Mouse (Mus musculus) midbrain, embryonic 11.5 days (tissue): Measurements from ENCODE around the gene Gipc3. TPM values are rescaled to one million over a fixed set of nuclear protein-coding genes. Genes with fewer than 3 reads are reported as not detected.

Experiments used
- ATAC-seq: fragments of 200-750 bp; cut with Nextera tagmentation; 2 replicates; pipeline ENCODE4 v1.8.0; 2017; ENCODE audit warnings: moderate TSS enrichment, moderate library complexity; ENCODE audit not compliant: low FRiP score
- DNase-seq: peaks from one replicate; pipeline ENCODE4 v3.0.0; 2015; ENCODE audit warnings: low spot score; ENCODE audit errors: missing footprints
- H3K27ac ChIP-seq: fragments of 300-500 bp; sonication (generic); 2 replicates; pipeline ENCODE4 v1.5.1; 2014; ENCODE audit warnings: low read depth, low read length
- H3K27me3 ChIP-seq: fragments of 300-500 bp; sonication (generic); 2 replicates; pipeline ENCODE4 v1.6.1; 2014; ENCODE audit warnings: mild to moderate bottlenecking, low read length, moderate library complexity, mixed read lengths; ENCODE audit not compliant: control insufficient read depth, insufficient read depth
- H3K36me3 ChIP-seq: fragments of 300-500 bp; sonication (generic); 2 replicates; pipeline ENCODE4 v1.6.1; 2014; ENCODE audit warnings: mild to moderate bottlenecking, low read length, moderate library complexity, mixed read lengths; ENCODE audit not compliant: control insufficient read depth, insufficient read depth
- H3K4me1 ChIP-seq: fragments of 300-500 bp; sonication (generic); 2 replicates; pipeline ENCODE4 v1.6.1; 2014; ENCODE audit warnings: low read length; ENCODE audit not compliant: control insufficient read depth, insufficient read depth
- H3K4me2 ChIP-seq: fragments of 300-500 bp; sonication (generic); 2 replicates; pipeline ENCODE4 v1.6.1; 2014; ENCODE audit warnings: mild to moderate bottlenecking, moderate library complexity
- H3K4me3 ChIP-seq: fragments of 300-500 bp; sonication (generic); 2 replicates; pipeline ENCODE4 v1.5.1; 2014; ENCODE audit warnings: low read depth, low read length
- H3K9ac ChIP-seq: fragments of 300-500 bp; sonication (generic); 2 replicates; pipeline ENCODE4 v1.6.1; 2014; ENCODE audit warnings: low read length
- H3K9me3 ChIP-seq: fragments of 300-500 bp; sonication (generic); 2 replicates; pipeline ENCODE4 v1.6.1; 2016; ENCODE audit warnings: low read length; ENCODE audit not compliant: control insufficient read depth
- WGBS: fragments of 180-500 bp; shearing (Covaris S2); extraction: QIAGEN DNeasy Blood & Tissue Kit; methylation state at CpG from one replicate; pipeline ENCODE4 v1.1.7; 2014; 5-methylcytosine and 5-hydroxymethylcytosine counted together
- polyA plus RNA-seq: library from polyadenylated mRNA; unstranded; fragments of >200 nt; fragmentation: Nextera tagmentation; extraction: Ambion mirVana; gene quantifications from 2 replicates; pipeline ENCODE4 v1.2.1, GENCODE M21; 2014

Gene Gipc3
- polyA plus RNA-seq, 1 experiment from 2014 or later, result 0.04 TPM

GRCm38 (mm10) chr10:81354738-81355477 lies 11.8 kb upstream of the Gipc3 start:
- Histone ChIP-seq H3K4me3 (no peak overlapping the region), H3K27me3 (no peaks in the 10 kb centered on the region), H3K4me2 (no peak overlapping the region), H3K9ac (no peak overlapping the region), H3K9me3 (no peaks in the 10 kb centered on the region), H3K4me1 (peaks cover 20% of the 10 kb centered on the region), H3K36me3 (no peaks in the 10 kb centered on the region), H3K27ac (no peak overlapping the region)
- ATAC-seq (no peak), DNase-seq (no peak)
- WGBS, result 62% methylated on average over 9 of the region's 9 CpGs

DNA sequence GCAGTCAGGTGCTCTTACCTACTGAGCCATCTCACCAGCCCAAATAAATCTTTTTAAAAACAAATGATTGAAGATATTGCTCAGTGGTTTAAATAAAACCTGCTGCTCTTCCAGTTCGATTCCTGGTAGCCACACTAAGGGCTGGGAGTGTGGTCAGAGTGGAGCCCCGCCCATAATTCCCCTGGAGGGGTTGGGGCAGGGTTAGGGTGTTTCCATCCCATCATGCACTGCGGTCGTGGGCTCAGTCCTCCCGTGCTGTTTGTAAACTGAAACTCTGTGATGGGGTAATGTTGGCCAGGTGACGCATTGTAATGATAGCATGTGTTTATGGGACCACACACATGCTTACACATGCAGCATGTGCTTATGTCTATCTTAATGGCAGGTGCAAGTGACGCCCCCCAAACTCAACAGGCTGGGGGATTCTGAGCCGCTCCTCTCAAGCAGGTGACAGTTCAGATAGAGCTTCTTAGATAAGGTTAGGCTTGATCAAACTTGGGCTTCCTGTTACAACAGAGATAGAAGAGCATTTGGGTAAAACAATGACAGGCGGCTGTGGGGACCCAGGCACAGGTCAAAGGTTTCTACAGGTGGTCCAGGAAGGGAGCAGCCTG lies 8.7 kb upstream of the Gipc3 start:
- ATAC-seq, result no peak
- H3K9ac ChIP-seq, result no peak overlapping the region

DNA sequence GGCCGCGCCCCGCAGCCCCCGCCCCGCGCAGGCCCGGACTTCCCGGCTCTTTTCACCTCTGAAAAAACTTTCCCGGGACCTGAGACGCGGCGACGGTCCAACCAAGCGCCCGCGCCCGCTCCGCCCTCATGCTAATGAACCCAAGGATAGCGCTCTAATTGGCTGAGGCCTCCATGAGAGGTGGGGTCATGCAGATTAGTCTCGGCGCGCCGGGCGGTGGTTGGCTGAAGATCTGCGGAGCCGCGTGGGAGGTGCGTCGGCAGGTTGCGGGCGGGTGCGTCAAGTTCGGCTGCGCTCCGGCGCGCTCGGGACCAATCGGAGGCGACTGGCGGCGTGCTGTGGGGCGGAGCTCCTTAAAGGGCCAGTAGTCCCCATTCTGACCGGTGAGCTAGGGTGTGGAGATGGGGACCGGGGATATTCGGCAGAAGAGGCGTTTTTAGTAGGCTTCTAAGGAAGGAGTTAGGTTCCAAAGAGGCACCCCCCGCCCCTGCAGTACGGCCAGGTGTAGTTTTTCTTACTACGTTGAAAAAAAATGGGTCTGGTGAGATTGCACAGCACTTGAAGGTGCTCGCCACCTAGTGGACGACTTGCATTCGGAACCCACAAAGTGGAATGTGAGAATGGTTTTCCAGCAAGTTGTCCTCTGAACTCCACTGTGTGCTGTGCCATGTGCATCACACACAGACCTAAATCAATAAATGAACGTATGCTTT lies 7.4 kb upstream of the Gipc3 start, which contains the start of gene Hmg20b:
Gene Hmg20b, minus strand, starts transcription at position 130 of the 713 bp plus-strand sequence.
- no peaks in the 10 kb centered on the region for H3K9me3 ChIP-seq
- H3K27ac ChIP-seq, result no peak within 1 kb of the TSS; the same call in 1 of the 2 replicates
- peak; percentile 99 for DNase-seq
- peaks cover 8% of the 10 kb centered on the region for H3K27me3 ChIP-seq
- peak; percentile 95 for ATAC-seq
- WGBS, result under 1% methylated on average over 54 of the region's 54 CpGs
- H3K4me1 ChIP-seq, result peaks cover 25% of the 10 kb centered on the region
- H3K4me2 ChIP-seq, result peak within 1 kb of the TSS; percentile 92
- peak within 1 kb of the TSS; percentile 92 for H3K4me3 ChIP-seq
- H3K9ac ChIP-seq, result peak within 1 kb of the TSS; percentile 90
- no peaks in the 10 kb centered on the region for H3K36me3 ChIP-seq

More for the DNA sequence above, 8.7 kb upstream of the Gipc3 start:
- peak; percentile 79 for DNase-seq
- H3K27me3 ChIP-seq, result peaks cover 5% of the 10 kb centered on the region; the same call in 1 of the 2 replicates
- H3K9me3 ChIP-seq, result no peaks in the 10 kb centered on the region
- no peak overlapping the region for H3K4me2 ChIP-seq
- WGBS, result 27% methylated on average over 9 of the region's 9 CpGs
- peaks cover 20% of the 10 kb centered on the region for H3K4me1 ChIP-seq
- no peak overlapping the region for H3K4me3 ChIP-seq
- H3K36me3 ChIP-seq, result no peaks in the 10 kb centered on the region
- no peak overlapping the region for H3K27ac ChIP-seq

GRCm38 (mm10) chr10:81349961-81350350 lies 6.9 kb upstream of the Gipc3 start:
- no peak for DNase-seq
- peak; percentile 49 for ATAC-seq
- peak overlapping the region; percentile 92 for H3K4me2 ChIP-seq
- H3K9ac ChIP-seq, result peak overlapping the region; percentile 90
- no peak overlapping the region; the same call in 1 of the 2 replicates for H3K27ac ChIP-seq
- peak overlapping the region; percentile 92 for H3K4me3 ChIP-seq
- H3K9me3 ChIP-seq, result no peaks in the 10 kb centered on the region
- peaks cover 25% of the 10 kb centered on the region for H3K4me1 ChIP-seq
- H3K36me3 ChIP-seq, result no peaks in the 10 kb centered on the region
- H3K27me3 ChIP-seq, result peaks cover 8% of the 10 kb centered on the region
- 2% methylated on average over 29 of the region's 29 CpGs for WGBS

- ATAC-seq (no peak), DNase-seq (peak; percentile 87)
- H3K4me2 ChIP-seq, result peak overlapping the region; percentile 92
- H3K4me3 ChIP-seq, result peak overlapping the region; percentile 92
- H3K27ac ChIP-seq, result no peak overlapping the region
- WGBS, result 3% methylated on average over 12 of the region's 12 CpGs
- no peaks in the 10 kb centered on the region for H3K36me3 ChIP-seq
- peak overlapping the region; percentile 90 for H3K9ac ChIP-seq
- H3K9me3 ChIP-seq, result no peaks in the 10 kb centered on the region
- peaks cover 25% of the 10 kb centered on the region for H3K4me1 ChIP-seq
- peaks cover 14% of the 10 kb centered on the region for H3K27me3 ChIP-seq
Measured at GRCm38 (mm10) chr10:81349146-81349545, 6.1 kb upstream of the Gipc3 start.

DNA sequence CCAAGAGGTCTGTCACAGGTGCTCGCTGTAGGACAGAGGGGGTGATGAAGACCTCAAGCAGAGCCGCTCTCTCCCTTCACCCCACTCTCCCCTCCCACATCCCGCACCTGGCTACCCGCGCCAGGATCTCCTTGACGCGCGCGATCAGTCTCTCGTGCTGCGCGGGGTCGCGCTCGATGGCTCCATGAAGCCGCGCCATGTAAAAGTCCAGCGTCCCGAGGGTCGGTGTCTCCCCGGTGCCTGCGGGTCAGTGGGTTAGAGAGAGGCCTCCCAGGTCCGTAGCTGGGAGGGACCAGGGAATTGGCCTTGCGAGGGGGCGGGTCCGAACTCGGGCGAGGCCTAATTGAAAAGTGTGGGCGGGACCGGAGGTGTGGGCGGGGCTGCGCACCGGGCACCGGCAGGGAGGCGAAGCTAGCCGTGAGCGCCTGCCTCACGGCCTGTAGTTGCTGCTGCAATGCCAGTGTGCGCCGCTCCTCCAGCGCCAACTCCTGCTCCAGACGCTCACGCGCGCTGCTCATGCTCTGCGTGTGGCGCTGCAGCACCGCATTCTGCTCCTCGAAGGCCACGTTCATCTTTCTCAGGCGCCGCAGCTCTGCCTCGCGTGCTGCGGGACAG lies 3.5 kb upstream of the Gipc3 start:
- no peaks in the 10 kb centered on the region for H3K36me3 ChIP-seq
- 3% methylated on average over 54 of the region's 55 CpGs for WGBS
- peaks cover 32% of the 10 kb centered on the region for H3K4me1 ChIP-seq
- no peak for ATAC-seq
- H3K9ac ChIP-seq, result no peak overlapping the region
- H3K27me3 ChIP-seq, result peaks cover 38% of the 10 kb centered on the region
- no peak overlapping the region for H3K4me3 ChIP-seq
- H3K27ac ChIP-seq, result no peak overlapping the region
- no peaks in the 10 kb centered on the region for H3K9me3 ChIP-seq
- peak overlapping the region; percentile 29 for H3K4me2 ChIP-seq
- peak; percentile 92 for DNase-seq

GRCm38 (mm10) chr10:81345162-81345534 lies 2.1 kb upstream of the Gipc3 start:
- Histone ChIP-seq H3K4me3 (no peak overlapping the region), H3K4me2 (no peak overlapping the region), H3K27ac (no peak overlapping the region), H3K36me3 (no peaks in the 10 kb centered on the region), H3K27me3 (peaks cover 42% of the 10 kb centered on the region), H3K9ac (no peak overlapping the region), H3K9me3 (no peaks in the 10 kb centered on the region), H3K4me1 (peaks cover 32% of the 10 kb centered on the region)
- DNase-seq (no peak), ATAC-seq (no peak)
- WGBS, result 80% methylated on average over 4 of the region's 4 CpGs

DNA sequence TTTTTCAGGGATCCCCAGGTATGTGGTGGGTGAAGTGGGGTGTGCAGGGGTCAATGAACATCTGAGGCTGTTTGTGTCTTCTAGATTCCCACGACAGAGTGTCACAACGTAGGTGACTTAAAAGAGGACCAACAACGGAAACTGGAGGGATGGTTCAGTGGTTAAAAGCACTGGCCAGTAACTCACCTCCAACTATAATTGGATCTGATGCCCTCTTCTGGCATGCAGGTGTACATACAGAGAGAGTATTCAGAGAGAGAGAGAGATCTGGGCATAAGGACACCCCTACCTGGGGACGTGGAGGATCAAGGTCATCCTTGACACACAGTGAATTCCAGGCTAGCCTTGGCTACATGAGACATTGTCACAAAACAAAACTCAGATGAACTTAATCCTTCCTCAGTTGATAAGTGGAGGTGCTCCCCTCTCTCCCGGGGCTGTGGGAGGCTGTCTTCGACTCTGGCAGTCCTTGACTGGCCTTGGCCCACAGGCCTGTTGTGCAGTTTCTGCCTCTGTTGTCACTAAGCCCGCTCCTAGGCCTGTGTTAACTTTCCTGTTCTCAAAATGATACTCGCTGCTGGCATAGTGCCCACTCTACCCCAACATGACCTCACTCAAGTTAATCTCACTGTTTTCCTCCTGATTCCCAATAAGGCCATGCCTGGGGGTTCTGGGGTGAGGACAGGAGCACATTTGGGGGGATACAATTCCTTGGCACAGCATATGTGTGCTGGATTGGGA lies 1.5 kb upstream of the Gipc3 start:
- no peak overlapping the region for H3K9ac ChIP-seq
- H3K4me2 ChIP-seq, result no peak overlapping the region
- H3K4me1 ChIP-seq, result peaks cover 27% of the 10 kb centered on the region
- 53% methylated on average over 8 of the region's 8 CpGs for WGBS
- peak; percentile 84 for DNase-seq
- no peak for ATAC-seq
- peaks cover 42% of the 10 kb centered on the region for H3K27me3 ChIP-seq
- H3K9me3 ChIP-seq, result no peaks in the 10 kb centered on the region
- H3K4me3 ChIP-seq, result no peak overlapping the region
- H3K27ac ChIP-seq, result no peak overlapping the region
- H3K36me3 ChIP-seq, result no peaks in the 10 kb centered on the region
